Mouse (Mus musculus): Measurements from ENCODE around the gene Myo1g.

Myo1g gene

DNA sequence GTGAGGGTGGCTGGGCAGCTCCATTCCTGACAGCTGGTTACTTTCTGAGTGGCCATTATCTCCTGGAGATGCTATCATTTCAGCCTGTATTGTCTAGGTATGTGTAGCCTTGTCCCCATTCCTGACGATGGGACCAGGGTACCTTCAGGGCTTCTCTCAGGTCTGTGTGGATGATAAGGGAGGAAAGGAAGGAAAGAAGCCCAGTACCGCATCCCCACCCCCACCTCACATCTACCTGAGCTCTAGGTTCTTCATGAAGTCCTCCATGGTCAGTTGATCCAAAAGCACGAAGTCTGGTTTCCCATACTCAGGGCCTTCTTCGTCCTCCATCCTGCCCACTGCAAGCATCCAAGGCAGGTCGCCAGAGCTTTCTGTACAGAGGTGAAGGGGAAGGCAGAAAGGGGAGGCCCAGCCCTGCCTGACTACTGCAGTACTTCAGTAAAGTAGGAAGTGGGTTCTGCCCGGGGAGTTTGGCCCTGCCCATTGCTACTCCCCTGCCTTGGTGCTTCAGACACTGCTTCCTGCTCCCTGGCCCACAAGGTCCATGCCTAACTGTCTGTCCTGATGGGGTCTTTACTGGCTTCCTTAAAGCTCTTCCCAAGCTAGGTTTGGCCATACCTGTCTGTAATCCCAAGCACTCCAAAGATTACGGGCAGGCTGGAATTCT is at the start of gene Myo1g:
TSS of gene Myo1g (minus strand) at position 459 of the 667 bp plus-strand sequence.
- peak; percentile 76 to 83 for DNase-seq

DNA sequence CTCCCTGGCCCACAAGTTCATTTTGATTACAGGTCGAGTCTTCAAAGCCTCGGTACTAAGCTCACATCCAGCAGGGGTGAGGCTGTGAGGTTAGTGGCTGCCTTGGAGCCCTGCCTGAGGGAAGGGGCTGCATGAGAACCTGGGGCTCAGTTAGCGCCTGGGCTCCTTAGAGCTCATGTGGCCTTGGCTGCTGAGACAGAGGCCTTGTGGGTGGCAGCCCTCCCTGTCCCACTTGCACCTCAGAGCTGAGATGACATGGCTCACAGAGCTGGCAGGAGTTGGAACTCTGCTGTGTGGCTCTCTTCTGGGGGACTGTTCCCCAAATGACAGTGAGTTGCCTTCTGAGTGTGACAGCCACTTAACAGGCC is 48.6 kb upstream of the Myo1g start:
- no peak for DNase-seq

DNA sequence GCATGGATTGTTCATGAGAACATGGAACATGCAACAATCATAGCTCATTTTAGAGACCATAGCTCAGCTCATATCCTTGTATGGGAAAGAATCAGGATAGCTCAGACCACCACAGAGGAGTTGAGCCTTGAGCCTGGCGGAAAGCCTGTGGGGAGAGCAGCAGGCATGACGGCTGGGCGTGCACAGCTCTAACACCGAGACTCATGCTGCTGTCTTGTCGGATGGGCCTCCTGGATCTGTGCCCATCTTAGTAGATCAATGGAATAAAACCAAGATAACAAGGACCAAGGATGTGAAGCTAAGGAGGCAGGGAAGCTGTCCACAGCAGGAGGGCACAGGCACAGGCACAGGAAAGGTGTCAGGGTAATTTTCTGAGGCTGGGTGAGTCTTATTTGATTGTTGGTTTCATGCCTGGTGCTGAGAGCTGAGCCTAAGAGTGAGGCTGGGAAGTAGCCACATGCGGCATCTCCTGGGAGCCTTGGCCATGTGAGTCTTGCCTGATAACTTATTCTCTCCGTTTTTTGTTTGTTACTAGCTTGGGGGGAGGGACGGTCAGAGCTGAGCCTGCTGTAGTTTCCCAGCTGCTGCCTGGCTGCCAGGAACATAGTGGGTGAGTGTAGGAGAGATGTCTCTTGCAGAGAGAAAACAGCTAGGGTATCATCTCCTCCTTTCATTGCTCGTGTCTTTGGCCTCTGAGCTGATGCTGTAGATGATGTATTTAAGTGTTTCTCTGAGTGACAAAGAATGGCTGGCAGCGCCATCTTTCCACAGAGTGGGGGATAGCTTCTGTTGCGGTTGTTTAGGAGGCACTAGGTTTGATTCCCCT is 48.0 kb upstream of the Myo1g start:
- peak; percentile 20 to 29 for DNase-seq

GRCm38 (mm10) chr11:6567951-6568350 is 47.2 kb upstream of the Myo1g start:
- DNase-seq, result no peak

- DNase-seq, result no peak
These were observed 45.7 kb upstream of the Myo1g start for GRCm38 (mm10) chr11:6566496-6566895.

DNA sequence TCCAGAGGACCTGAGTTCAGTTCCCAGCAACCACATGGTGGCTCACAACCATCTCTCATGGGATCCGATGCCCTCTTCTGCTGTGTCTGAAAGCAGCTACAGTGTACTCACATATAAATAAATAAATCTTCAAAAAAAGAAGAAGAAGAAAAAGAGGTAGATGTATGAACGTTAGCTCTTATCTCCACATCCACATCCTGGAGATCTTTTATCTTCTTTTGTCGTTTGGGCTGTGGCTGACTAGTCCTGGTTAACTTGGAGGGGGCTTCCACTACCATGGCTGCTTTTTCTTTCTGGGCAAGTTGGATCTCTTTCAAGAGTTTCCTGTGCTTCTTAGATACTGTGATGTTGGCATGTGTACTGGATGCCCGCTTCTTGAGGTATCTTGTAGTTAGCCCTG is 42.4 kb upstream of the Myo1g start:
- DNase-seq, result no peak

DNA sequence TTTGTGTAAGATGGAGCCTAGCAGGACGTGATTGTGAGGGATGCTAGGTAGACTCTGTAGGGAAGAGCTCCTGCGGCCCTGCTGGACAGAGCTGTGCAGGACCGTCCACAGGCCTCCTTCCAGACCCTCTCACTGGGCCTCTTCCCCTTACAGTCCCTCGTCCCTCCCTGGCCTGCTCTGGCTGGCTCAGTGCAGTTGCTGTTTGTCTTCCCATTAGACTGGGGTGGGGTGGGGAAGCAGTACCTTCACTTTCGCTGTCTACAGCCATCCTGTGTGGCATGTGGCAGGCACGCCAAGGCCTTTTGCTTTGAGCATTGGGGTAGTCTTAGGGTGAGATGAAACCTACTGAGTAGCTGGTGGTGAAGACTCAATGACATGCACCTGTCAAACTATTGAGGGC is 41.6 kb upstream of the Myo1g start:
- DNase-seq, result peak; percentile 57 to 59

GRCm38 (mm10) chr11:6561474-6561873 is 40.7 kb upstream of the Myo1g start:
- peak; percentile 20 to 31 for DNase-seq

DNA sequence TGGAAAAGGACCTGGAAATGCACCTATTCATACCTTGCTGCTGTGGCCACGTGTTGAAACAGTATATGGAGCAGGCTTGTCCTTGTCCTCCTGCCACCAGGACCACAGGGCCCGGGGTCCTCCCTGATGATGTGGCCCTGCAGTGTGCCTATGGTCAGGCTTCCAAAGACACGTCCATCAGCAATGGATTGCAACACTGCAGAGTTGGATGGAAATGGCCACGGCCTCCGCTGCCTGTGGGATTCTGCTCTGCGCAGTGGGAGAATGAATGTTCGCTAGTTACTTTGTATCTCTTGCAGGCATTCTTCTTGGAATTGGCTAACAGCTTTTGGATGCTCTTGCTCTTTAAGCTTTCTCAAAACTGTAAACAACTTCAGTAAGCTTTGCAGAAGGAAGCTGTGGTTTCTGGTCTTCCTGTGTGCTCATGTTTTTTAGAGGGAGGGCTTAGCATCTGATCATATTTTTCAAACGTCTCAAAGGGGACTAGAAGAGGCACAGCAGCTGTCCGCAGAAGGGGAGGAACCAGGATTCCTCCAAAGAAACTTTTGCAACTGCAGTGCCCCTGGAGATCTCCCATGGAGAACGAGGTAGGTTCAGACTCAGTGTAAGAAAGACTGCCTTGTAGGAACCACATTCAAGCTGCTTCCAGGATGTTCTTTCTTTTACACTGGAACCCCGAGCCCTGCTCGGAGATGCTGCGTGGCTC is 40.0 kb upstream of the Myo1g start:
- DNase-seq, result peak; percentile 52 to 60

DNA sequence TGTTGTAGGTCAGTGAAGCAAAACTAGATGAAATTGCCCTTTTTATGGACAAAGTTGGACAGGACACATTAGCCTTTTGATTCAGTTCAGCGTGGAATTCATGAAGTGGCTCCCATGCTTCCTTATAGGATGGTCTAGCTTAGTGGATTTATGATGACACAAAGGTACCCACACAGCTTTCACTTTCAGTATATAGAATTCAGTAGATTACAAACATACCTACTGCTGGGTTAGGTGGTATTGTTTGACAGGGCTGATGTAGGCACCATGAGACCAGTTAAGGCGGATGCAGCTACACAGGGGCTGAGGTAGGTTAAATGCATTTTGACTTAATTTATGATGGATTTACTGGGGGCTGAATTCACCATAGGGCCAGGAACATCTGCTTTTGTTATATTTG is 39.2 kb upstream of the Myo1g start:
- peak; percentile 26 to 32 for DNase-seq

GRCm38 (mm10) chr11:6558234-6558633 is 37.5 kb upstream of the Myo1g start:
- DNase-seq, result peak in 1 of 2 experiments; percentile 35

GRCm38 (mm10) chr11:6550201-6550600 is 29.4 kb upstream of the Myo1g start:
- no peak for DNase-seq

DNA sequence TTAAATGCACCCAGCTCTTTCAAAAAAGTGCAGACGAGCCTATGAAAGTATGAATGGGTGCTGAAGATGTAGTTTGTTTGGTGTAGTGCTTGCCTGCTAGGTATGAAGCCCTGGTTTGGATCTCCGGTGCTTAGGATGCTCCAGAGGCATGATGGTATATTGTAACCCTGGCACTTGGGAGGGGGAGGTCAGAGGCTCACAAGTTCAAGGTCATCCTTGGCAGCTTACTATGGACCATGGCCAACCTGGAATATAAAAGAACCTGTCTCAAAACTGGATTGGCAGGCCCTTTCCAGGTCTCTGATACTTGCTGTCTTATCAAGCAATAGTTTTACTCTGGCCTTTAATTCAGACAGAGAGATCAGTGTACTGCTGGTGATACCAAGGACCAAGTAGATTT is 29.0 kb upstream of the Myo1g start:
- DNase-seq, result no peak

DNA sequence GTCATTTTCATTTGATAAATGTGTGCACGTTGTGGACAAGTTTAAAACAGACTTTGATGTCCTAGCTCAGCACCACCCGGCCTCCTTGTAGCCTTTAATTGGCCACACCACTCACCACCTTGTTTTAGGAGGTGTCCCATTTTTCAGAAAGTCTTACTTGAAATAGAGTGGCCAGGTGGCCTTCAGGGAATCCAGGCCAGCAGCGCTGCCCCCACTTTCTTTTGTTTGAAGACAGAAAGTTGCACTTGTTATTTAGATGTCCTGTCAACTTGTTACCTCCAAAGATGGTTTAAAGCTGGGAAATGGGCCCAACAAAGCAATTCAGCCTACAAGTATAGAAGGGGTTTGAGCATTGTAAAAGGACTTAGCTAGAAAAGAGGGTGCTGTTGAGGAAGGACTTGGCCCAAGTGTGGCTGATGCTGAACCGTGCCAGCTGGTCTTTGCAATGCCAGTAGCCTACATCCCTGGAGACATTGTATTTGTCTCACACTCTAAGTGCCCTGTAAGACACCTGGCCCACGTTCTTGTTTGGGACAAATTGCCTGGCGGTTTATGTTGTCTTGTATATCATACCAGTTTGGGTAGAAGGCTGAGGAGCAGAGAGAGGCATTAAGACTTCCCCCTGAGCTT is 27.0 kb upstream of the Myo1g start:
- peak in 1 of 2 experiments; percentile 28 for DNase-seq

DNA sequence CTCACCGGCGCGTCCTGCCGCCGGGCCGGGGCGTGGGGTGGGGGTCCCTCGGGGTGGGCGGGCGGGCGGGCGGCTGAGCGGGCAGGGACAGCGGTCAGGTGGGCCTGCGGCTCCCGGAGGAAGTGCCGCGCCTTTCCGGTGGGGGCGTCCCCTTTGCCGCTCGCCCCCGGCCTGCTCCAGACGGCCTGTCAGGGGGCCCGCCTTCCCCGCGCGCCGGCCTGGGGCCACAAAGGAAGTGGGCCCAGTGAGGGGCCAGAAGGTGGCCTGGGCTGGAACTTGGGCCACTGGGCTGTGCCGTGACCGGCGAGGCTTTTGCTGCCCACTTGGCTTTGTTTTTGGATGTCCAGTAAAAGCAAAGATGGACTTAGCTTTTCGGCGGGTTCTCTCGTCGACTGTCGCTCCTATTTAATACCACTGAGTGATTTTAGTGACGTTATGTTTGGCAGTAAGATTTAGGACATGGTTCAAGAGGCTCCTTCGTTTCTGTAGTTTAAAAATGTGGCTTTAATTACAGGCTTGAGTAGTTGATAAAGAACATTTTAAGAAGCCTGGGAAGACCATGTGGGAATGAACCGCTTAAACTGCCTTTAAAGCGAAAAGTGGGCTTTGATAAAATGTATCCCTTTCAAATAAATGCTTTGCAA is 26.4 kb upstream of the Myo1g start:
- peak; percentile 79 to 83 for DNase-seq

DNA sequence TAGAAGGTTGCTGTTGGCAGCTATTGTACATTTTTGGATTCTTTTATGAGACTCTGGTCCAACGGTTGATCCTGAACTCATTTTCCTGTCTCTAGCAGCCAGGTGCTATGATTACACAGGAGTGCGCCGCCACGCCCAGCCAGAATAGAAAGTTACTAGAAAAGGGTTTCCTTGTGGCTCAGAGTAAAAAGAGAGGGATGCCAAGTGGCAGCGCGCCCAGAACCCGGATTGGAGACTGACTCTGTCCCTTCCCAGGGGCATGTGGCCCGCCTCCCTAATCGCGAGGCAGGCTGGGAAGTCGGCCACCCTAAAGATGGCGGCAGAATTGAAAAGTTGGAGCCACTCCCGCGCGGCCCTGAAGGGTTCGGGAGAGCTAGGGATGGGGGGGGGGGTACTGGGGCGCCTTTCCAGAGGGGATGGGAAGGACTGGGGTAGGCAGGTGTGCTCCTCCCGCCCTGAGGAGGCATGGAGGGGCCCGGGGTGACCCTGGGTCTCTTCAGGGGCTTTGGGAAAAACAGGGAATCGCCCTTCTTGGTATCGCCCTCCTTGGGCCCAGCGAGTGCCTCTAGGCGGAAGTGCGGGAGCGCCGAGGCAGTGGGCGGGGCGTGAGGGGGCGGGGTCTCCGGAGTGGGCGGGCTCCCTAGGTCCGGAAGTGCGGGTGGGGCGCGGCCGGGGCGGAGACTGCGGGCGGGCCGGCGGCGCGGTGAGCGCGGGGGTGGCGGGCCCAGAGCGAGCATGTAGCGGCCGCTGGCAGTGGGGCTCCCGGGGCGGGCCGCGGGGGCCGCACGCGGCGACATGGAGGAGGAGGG is 25.6 kb upstream of the Myo1g start, which contains the start of gene Ccm2:
TSS of gene Ccm2 (plus strand) at position 683 of the 809 bp plus-strand sequence.
- DNase-seq, result peak; percentile 89 to 92

- no peak for DNase-seq
These were observed 25.1 kb upstream of the Myo1g start for GRCm38 (mm10) chr11:6545857-6546192.

- no peak for DNase-seq
These were observed 24.6 kb upstream of the Myo1g start for GRCm38 (mm10) chr11:6545186-6545856.

- no peak for DNase-seq
These were observed 23.9 kb upstream of the Myo1g start for GRCm38 (mm10) chr11:6544683-6545082.

DNA sequence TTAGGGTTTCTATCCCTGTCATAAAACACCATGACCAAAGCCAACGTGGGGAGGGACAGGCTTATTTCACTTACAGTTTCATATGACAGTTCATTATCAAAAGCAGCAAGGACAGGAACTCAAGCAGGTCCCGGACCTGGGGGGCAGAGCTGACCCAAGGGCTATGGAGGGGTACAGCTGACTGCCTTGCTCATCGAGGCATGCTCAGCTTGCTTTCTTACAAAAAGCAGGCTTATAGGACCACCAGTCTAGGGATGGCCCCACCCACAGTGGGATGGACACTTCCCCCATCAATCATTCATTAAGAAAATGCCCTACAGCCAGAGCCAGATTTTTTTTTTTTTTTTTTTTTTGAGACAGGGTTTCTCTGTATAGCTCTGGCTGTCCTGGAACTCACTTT is 10.0 kb upstream of the Myo1g start:
- DNase-seq, result no peak

DNA sequence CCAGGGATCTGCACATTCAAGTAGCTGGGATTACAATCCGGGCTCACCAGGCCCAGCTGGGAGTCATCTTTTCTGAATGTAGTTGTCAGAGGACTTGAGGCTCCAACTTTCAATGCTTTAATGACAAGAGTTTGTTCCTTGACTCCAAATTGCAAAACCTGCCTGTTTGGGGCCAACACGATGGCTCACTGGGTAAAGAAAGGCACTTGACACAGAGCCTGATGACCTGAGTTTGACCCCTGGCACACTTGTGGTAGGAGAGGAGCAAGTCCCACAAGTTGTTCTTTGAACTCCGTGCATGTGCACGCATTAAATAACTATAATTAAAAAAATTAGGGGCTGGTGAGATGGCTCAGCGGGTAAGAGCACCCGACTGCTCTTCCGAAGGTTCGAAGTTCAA is 9.2 kb upstream of the Myo1g start:
- DNase-seq, result no peak

All from B cell, adult 2 months (primary cell).